Mouse (Mus musculus) liver, embryonic 14.5 days (tissue): ENCODE data around the gene Ric1.

Source experiments
- CTCF ChIP-seq: IDR thresholded peaks from 2 replicates; pipeline ENCODE4 v1.5.1; 2016; ENCODE audit warnings: antibody characterized with exemption, low read depth, control low read depth
- EP300 ChIP-seq: IDR thresholded peaks from 2 replicates; pipeline ENCODE4 v1.6.1; 2016; ENCODE audit warnings: antibody characterized with exemption, low read depth

DNA sequence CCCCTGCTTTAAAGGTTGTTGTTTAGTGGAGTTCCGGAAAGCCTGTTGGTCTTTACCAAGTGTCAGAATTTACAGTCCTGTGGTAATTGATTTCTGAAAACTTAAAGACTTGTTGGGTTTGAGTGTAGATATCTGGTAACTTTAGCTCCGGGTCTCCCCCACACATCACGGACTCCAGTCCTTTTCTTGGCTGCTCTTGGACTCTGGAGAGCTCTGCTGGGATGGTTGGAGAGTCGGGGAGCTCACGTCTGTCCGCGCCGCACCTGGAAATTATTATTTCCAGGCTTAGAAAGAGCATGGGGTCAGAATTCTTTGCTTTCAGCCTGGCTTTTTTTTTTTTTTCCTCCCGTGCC is 1.1 kb downstream of the Ric1 start:
- TF ChIP-seq CTCF (no peak), EP300 (no peak)
